Mouse (Mus musculus) small intestine, adult 2 months (tissue): ENCODE data around the gene Tomm6.

ENCODE experiments used
- CTCF ChIP-seq: fragments of 200-500 bp; IDR thresholded peaks from 2 replicates; pipeline ENCODE4 v1.5.1; 2012; ENCODE audit warnings: low read depth, mild to moderate bottlenecking, control low read depth, inconsistent platforms, low read length, moderate library complexity, mixed read lengths; ENCODE audit not compliant: insufficient replicate concordance, insufficient read length; ENCODE audit errors: extremely low read depth
- POLR2A ChIP-seq: fragments of 200-500 bp; IDR thresholded peaks from 2 replicates; pipeline ENCODE4 v1.6.1; 2012; ENCODE audit warnings: low read depth, mild to moderate bottlenecking, control low read depth, inconsistent platforms, low read length, moderate library complexity

DNA sequence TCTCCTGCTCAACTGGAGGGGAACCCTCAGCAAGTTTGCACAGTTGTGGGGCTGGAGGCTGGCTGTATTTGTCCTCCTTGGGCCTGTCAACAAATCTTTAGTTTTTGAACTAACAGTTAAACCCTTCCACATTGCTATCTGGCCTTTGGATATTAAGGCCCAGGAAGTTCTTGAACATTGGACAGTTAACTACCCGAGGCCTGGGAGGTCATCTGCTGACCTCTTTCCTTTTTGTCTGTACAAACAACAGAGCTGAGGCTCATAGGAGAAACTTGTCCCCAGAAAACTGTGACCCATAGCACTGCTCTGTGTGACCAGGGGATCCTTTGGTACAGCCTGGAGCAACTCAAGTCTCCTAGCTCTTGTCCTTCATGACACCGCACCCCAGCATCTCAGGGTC lies 10.9 kb upstream of the Tomm6 start:
- TF ChIP-seq CTCF: no peak
- no peak for TF ChIP-seq POLR2A
